Mouse (Mus musculus): Measurements from ENCODE around the gene Pip4k2a. TPM values are rescaled to one million over a fixed set of nuclear protein-coding genes. Genes with fewer than 3 reads are reported as not detected.

Pip4k2a gene
- polyA plus RNA-seq, 1 experiment: 6.3 TPM

- no peak overlapping the region for H3K27ac ChIP-seq (replicated peaks; ENCODE audit: low read depth, low read length)
- H3K4me1 ChIP-seq (ENCODE audit: control insufficient read depth, insufficient read depth, insufficient read length, low read length): peaks cover 4% of the 10 kb centered on the region; the same call in 1 of the 2 replicates
Measured at GRCm38 (mm10) chr2:18967451-18968063, 30.4 kb downstream of the Pip4k2a start.

GRCm38 (mm10) chr2:18966566-18966965, 31.4 kb downstream of the Pip4k2a start:
- H3K27ac ChIP-seq (replicated peaks; ENCODE audit: low read depth, low read length): no peak overlapping the region
- H3K4me1 ChIP-seq (ENCODE audit: control insufficient read depth, insufficient read depth, insufficient read length, low read length): peaks cover 4% of the 10 kb centered on the region; the same call in 1 of the 2 replicates
- no peak overlapping the region for H3K4me3 ChIP-seq (ENCODE audit: insufficient read depth, low read depth, low read length)

More at GRCm38 (mm10) chr2:18967451-18968063, 30.4 kb downstream of the Pip4k2a start:
- no peak overlapping the region for H3K4me3 ChIP-seq (ENCODE audit: insufficient read depth, low read depth, low read length)

- H3K4me1 ChIP-seq (ENCODE audit: control insufficient read depth, insufficient read depth, insufficient read length, low read length): peaks cover 4% of the 10 kb centered on the region; the same call in 1 of the 2 replicates
- no peak overlapping the region for H3K4me3 ChIP-seq (ENCODE audit: insufficient read depth, low read depth, low read length)
- H3K27ac ChIP-seq (replicated peaks; ENCODE audit: low read depth, low read length): no peak overlapping the region
Measured at GRCm38 (mm10) chr2:18965950-18966349, 32.0 kb downstream of the Pip4k2a start.

- no peak overlapping the region for H3K27ac ChIP-seq (replicated peaks; ENCODE audit: low read depth, low read length)
- no peak overlapping the region for H3K4me3 ChIP-seq (ENCODE audit: insufficient read depth, low read depth, low read length)
- H3K4me1 ChIP-seq (ENCODE audit: control insufficient read depth, insufficient read depth, insufficient read length, low read length): peaks cover 4% of the 10 kb centered on the region; the same call in 1 of the 2 replicates
Measured at GRCm38 (mm10) chr2:18965108-18965507, 32.8 kb downstream of the Pip4k2a start.

- Histone ChIP-seq H3K4me3 (ENCODE audit: insufficient read depth, low read depth, low read length) (no peak overlapping the region), H3K4me1 (ENCODE audit: control insufficient read depth, insufficient read depth, insufficient read length, low read length) (peaks cover 2% of the 10 kb centered on the region; the same call in 1 of the 2 replicates), H3K27ac (replicated peaks; ENCODE audit: low read depth, low read length) (no peak overlapping the region)
Measured at GRCm38 (mm10) chr2:18963286-18964040, 34.5 kb downstream of the Pip4k2a start.

GRCm38 (mm10) chr2:18962502-18962901, 35.4 kb downstream of the Pip4k2a start:
- Histone ChIP-seq H3K27ac (replicated peaks; ENCODE audit: low read depth, low read length) (no peak overlapping the region), H3K4me3 (ENCODE audit: insufficient read depth, low read depth, low read length) (no peak overlapping the region), H3K4me1 (ENCODE audit: control insufficient read depth, insufficient read depth, insufficient read length, low read length) (peaks cover 3% of the 10 kb centered on the region; the same call in 1 of the 2 replicates)

- no peak overlapping the region for H3K4me3 ChIP-seq (ENCODE audit: insufficient read depth, low read depth, low read length)
- H3K27ac ChIP-seq (replicated peaks; ENCODE audit: low read depth, low read length): no peak overlapping the region
- peaks cover 11% of the 10 kb centered on the region for H3K4me1 ChIP-seq (ENCODE audit: control insufficient read depth, insufficient read depth, insufficient read length, low read length)
Measured at GRCm38 (mm10) chr2:18960376-18960973, 37.5 kb downstream of the Pip4k2a start.

GRCm38 (mm10) chr2:18959558-18959957, 38.4 kb downstream of the Pip4k2a start:
- Histone ChIP-seq H3K27ac (replicated peaks; ENCODE audit: low read depth, low read length) (no peak overlapping the region), H3K4me1 (ENCODE audit: control insufficient read depth, insufficient read depth, insufficient read length, low read length) (peaks cover 11% of the 10 kb centered on the region), H3K4me3 (ENCODE audit: insufficient read depth, low read depth, low read length) (no peak overlapping the region)

- Histone ChIP-seq H3K27ac (replicated peaks; ENCODE audit: low read depth, low read length) (no peak overlapping the region), H3K4me3 (ENCODE audit: insufficient read depth, low read depth, low read length) (no peak overlapping the region), H3K4me1 (ENCODE audit: control insufficient read depth, insufficient read depth, insufficient read length, low read length) (peaks cover 11% of the 10 kb centered on the region)
Measured at GRCm38 (mm10) chr2:18959008-18959407, 38.9 kb downstream of the Pip4k2a start.

- no peak overlapping the region for H3K4me3 ChIP-seq (ENCODE audit: insufficient read depth, low read depth, low read length)
- H3K4me1 ChIP-seq (ENCODE audit: control insufficient read depth, insufficient read depth, insufficient read length, low read length): peaks cover 11% of the 10 kb centered on the region
- no peak overlapping the region for H3K27ac ChIP-seq (replicated peaks; ENCODE audit: low read depth, low read length)
Measured at GRCm38 (mm10) chr2:18958501-18958900, 39.4 kb downstream of the Pip4k2a start.

- Histone ChIP-seq H3K4me3 (ENCODE audit: insufficient read depth, low read depth, low read length) (no peak overlapping the region), H3K27ac (replicated peaks; ENCODE audit: low read depth, low read length) (no peak overlapping the region), H3K4me1 (ENCODE audit: control insufficient read depth, insufficient read depth, insufficient read length, low read length) (peaks cover 11% of the 10 kb centered on the region)
Measured at GRCm38 (mm10) chr2:18958044-18958443, 39.9 kb downstream of the Pip4k2a start.

GRCm38 (mm10) chr2:18957459-18957858, 40.5 kb downstream of the Pip4k2a start:
- H3K4me1 ChIP-seq (ENCODE audit: control insufficient read depth, insufficient read depth, insufficient read length, low read length): peaks cover 14% of the 10 kb centered on the region
- no peak overlapping the region for H3K27ac ChIP-seq (replicated peaks; ENCODE audit: low read depth, low read length)
- no peak overlapping the region for H3K4me3 ChIP-seq (ENCODE audit: insufficient read depth, low read depth, low read length)

- Histone ChIP-seq H3K27ac (replicated peaks; ENCODE audit: low read depth, low read length) (no peak overlapping the region), H3K4me1 (ENCODE audit: control insufficient read depth, insufficient read depth, insufficient read length, low read length) (peaks cover 14% of the 10 kb centered on the region), H3K4me3 (ENCODE audit: insufficient read depth, low read depth, low read length) (no peak overlapping the region)
Measured at GRCm38 (mm10) chr2:18956945-18957344, 41.0 kb downstream of the Pip4k2a start.

GRCm38 (mm10) chr2:18956424-18956823, 41.5 kb downstream of the Pip4k2a start:
- Histone ChIP-seq H3K4me3 (ENCODE audit: insufficient read depth, low read depth, low read length) (no peak overlapping the region), H3K4me1 (ENCODE audit: control insufficient read depth, insufficient read depth, insufficient read length, low read length) (peaks cover 14% of the 10 kb centered on the region), H3K27ac (replicated peaks; ENCODE audit: low read depth, low read length) (no peak overlapping the region)

- Histone ChIP-seq H3K4me1 (ENCODE audit: control insufficient read depth, insufficient read depth, insufficient read length, low read length) (peaks cover 15% of the 10 kb centered on the region), H3K4me3 (ENCODE audit: insufficient read depth, low read depth, low read length) (no peak overlapping the region), H3K27ac (replicated peaks; ENCODE audit: low read depth, low read length) (no peak overlapping the region)
Measured at GRCm38 (mm10) chr2:18955671-18956070, 42.3 kb downstream of the Pip4k2a start.

Data from brown adipose tissue, adult 24 weeks (tissue).